Mouse (Mus musculus) hindbrain, embryonic 15.5 days (tissue): ENCODE measurements around the gene Togaram1. TPM values are rescaled to one million over a fixed set of nuclear protein-coding genes. Genes with fewer than 3 reads are reported as not detected.

Source experiments
- ATAC-seq: fragments of 200-750 bp; cut with Nextera tagmentation; 2 replicates; pipeline ENCODE4 v1.8.0; 2017; ENCODE audit warnings: low read depth, moderate number of reproducible peaks, moderate TSS enrichment; ENCODE audit not compliant: low FRiP score
- H3K27ac ChIP-seq: fragments of 300-500 bp; sonication (generic); replicated peaks from 2 replicates; pipeline ENCODE4 v1.5.1; 2015; ENCODE audit warnings: mild to moderate bottlenecking, inconsistent platforms
- H3K27me3 ChIP-seq: fragments of 300-500 bp; sonication (generic); 2 replicates; pipeline ENCODE4 v1.6.1; 2015; ENCODE audit warnings: control low read depth, inconsistent platforms
- H3K36me3 ChIP-seq: fragments of 300-500 bp; sonication (generic); 2 replicates; pipeline ENCODE4 v1.6.1; 2015; ENCODE audit warnings: control low read depth, inconsistent platforms
- H3K4me1 ChIP-seq: fragments of 300-500 bp; sonication (generic); replicated peaks from 2 replicates; pipeline ENCODE4 v1.6.1; 2015; ENCODE audit warnings: control low read depth, inconsistent platforms
- H3K4me2 ChIP-seq: fragments of 300-500 bp; sonication (generic); 2 replicates; pipeline ENCODE4 v1.6.1; 2015; ENCODE audit warnings: moderate library complexity, mild to moderate bottlenecking, inconsistent platforms
- H3K4me3 ChIP-seq: fragments of 300-500 bp; sonication (generic); 2 replicates; pipeline ENCODE4 v1.5.1; 2015; ENCODE audit warnings: mild to moderate bottlenecking, inconsistent platforms
- H3K9ac ChIP-seq: fragments of 300-500 bp; sonication (generic); 2 replicates; pipeline ENCODE4 v1.6.1; 2015; ENCODE audit warnings: inconsistent platforms
- H3K9me3 ChIP-seq: fragments of 300-500 bp; sonication (generic); 2 replicates; pipeline ENCODE4 v1.6.1; 2016; ENCODE audit warnings: control low read depth, inconsistent platforms
- WGBS: fragments of 180-500 bp; shearing (Covaris S2); methylation state at CpG from one replicate; pipeline ENCODE4 v1.1.7; 2015; 5-methylcytosine and 5-hydroxymethylcytosine counted together
- polyA plus RNA-seq: library from polyadenylated mRNA; unstranded; fragments of >200 nt; fragmentation: Nextera tagmentation; extraction: Ambion mirVana; gene quantifications from 2 replicates; pipeline ENCODE4 v1.2.1, GENCODE M21; 2015

Togaram1 gene
- polyA plus RNA-seq, 1 experiment from 2014 or later, result 22.6 TPM

GRCm38 (mm10) chr12:65061082-65061481 lies 95.5 kb downstream of the Togaram1 start:
- H3K9ac ChIP-seq, result no peak overlapping the region
- no peaks in the 10 kb centered on the region for H3K27me3 ChIP-seq
- no peak overlapping the region for H3K4me2 ChIP-seq
- no peak for ATAC-seq
- H3K4me1 ChIP-seq, result no peaks in the 10 kb centered on the region
- H3K27ac ChIP-seq, result no peak overlapping the region
- H3K4me3 ChIP-seq, result no peak overlapping the region
- peaks cover 64% of the 10 kb centered on the region for H3K36me3 ChIP-seq
- H3K9me3 ChIP-seq, result no peaks in the 10 kb centered on the region

DNA sequence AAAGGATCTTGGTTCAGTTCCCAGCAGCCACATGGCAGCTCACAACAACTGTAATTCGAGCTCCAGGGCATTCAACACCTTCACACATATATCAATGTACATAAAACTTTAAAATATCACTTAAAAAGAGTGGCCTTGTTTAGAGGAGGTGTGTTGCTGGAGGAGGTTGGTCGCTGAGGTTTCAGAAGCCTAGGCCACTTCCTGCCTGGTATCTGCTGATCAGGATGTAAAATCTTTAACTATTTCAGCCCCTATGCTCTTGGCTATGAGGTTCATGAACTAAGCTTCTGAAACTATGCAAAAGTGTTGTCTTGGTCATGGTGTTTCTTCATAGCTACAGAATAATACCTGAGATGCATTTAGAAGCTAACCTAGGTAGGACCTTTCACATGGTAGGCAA lies 99.6 kb downstream of the Togaram1 start:
- H3K9ac ChIP-seq, result no peak overlapping the region
- H3K9me3 ChIP-seq, result no peaks in the 10 kb centered on the region
- H3K4me3 ChIP-seq, result no peak overlapping the region
- no peak overlapping the region for H3K4me2 ChIP-seq
- no peaks in the 10 kb centered on the region for H3K4me1 ChIP-seq
- no peaks in the 10 kb centered on the region for H3K27me3 ChIP-seq
- ATAC-seq, result no peak
- H3K27ac ChIP-seq, result no peak overlapping the region
- 83% methylated on average over 2 of the region's 2 CpGs for WGBS
- peaks cover 57% of the 10 kb centered on the region for H3K36me3 ChIP-seq

DNA sequence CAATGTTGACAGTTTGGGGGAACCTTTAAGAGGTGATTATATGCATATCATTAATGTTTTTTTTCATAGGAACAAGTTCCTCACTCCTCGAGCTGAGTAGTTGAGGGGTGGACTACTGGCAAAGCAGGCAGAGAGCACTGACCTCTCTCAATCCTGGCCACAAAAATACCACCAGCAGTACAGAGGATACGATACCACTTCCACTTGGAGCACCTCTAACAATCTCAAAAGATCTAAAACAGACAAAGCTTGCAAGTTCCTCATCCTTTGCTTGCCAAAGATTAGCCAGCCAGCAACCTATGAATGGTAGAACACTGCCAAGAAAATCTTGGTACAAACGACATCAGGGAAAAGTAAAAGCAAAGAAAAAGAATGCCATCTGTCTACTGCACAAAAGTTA lies 100.6 kb downstream of the Togaram1 start:
- no peaks in the 10 kb centered on the region for H3K4me1 ChIP-seq
- no peak overlapping the region for H3K4me2 ChIP-seq
- H3K27ac ChIP-seq, result no peak overlapping the region
- H3K9me3 ChIP-seq, result no peaks in the 10 kb centered on the region
- peaks cover 49% of the 10 kb centered on the region for H3K36me3 ChIP-seq
- 73% methylated on average over 3 of the region's 3 CpGs for whole genome bisulfite sequencing
- no peak for ATAC-seq
- no peak overlapping the region for H3K9ac ChIP-seq
- no peak overlapping the region for H3K4me3 ChIP-seq
- H3K27me3 ChIP-seq, result no peaks in the 10 kb centered on the region

- H3K9me3 ChIP-seq, result no peaks in the 10 kb centered on the region
- H3K36me3 ChIP-seq, result peaks cover 36% of the 10 kb centered on the region
- H3K27ac ChIP-seq, result no peak overlapping the region
- ATAC-seq, result no peak
- H3K4me3 ChIP-seq, result no peak overlapping the region
- H3K27me3 ChIP-seq, result no peaks in the 10 kb centered on the region
- 89% methylated on average over 4 of the region's 4 CpGs for WGBS
- H3K4me2 ChIP-seq, result no peak overlapping the region
- H3K4me1 ChIP-seq, result peaks cover 6% of the 10 kb centered on the region
- no peak overlapping the region for H3K9ac ChIP-seq
These were observed 102.8 kb downstream of the Togaram1 start for GRCm38 (mm10) chr12:65068409-65068808.

Other genes starting within 250 kb of the Togaram1 start
- gene Gm527, start 47.9 kb upstream of the Togaram1 start, polyA plus RNA-seq, result 2.1 and 2.8 TPM in 2 replicates
- 20.6 and 21.9 TPM in 2 replicates for gene Klhl28, start 270 bp upstream of the Togaram1 start, polyA plus RNA-seq
- 41.2 and 45.3 TPM in 2 replicates for gene Prpf39, start 70.5 kb downstream of the Togaram1 start, polyA plus RNA-seq
- 397 and 473 TPM in 2 replicates for gene Fkbp3, start 108.2 kb downstream of the Togaram1 start, polyA plus RNA-seq
- 6.3 and 7.2 TPM in 2 replicates for gene Fancm, start 109.8 kb downstream of the Togaram1 start, polyA plus RNA-seq
- 12.0 and 13.2 TPM in 2 replicates for gene Mis18bp1, start 206.8 kb downstream of the Togaram1 start, polyA plus RNA-seq